Mouse (Mus musculus) cerebellum, adult 2 months (tissue): ENCODE measurements around the gene 9130213A22Rik. TPM values are rescaled to one million over a fixed set of nuclear protein-coding genes. Genes with fewer than 3 reads are reported as not detected.

Experiments used
- DNase-seq, 2 experiments: peaks; one replicate each; pipeline ENCODE4 v3.0.0; 2021
- H3K27ac ChIP-seq: fragments of 200-500 bp; 2 replicates; pipeline ENCODE4 v1.5.1; 2012; ENCODE audit warnings: low read length, control low read depth, inconsistent platforms; ENCODE audit not compliant: insufficient read depth
- H3K27me3 ChIP-seq: fragments of 200-500 bp; 2 replicates; pipeline ENCODE4 v1.6.1; 2012; ENCODE audit warnings: inconsistent platforms, mild to moderate bottlenecking, low read length, moderate library complexity; ENCODE audit not compliant: control insufficient read depth, insufficient read depth
- H3K4me1 ChIP-seq: fragments of 200-500 bp; 2 replicates; pipeline ENCODE4 v1.6.1; 2011; ENCODE audit warnings: low read length; ENCODE audit not compliant: control insufficient read depth, insufficient read depth
- H3K4me3 ChIP-seq: fragments of 200-500 bp; replicated peaks from 2 replicates; pipeline ENCODE3; 2011; ENCODE audit warnings: mild to moderate bottlenecking, low read depth, low read length, control low read depth; ENCODE audit not compliant: insufficient read depth
- CTCF ChIP-seq: fragments of 200-500 bp; IDR thresholded peaks from 2 replicates; pipeline ENCODE4 v1.5.1; 2011; ENCODE audit warnings: low read depth, mild to moderate bottlenecking, control low read depth, low read length, moderate library complexity, borderline replicate concordance; ENCODE audit not compliant: insufficient read depth
- POLR2A ChIP-seq: fragments of 200-500 bp; IDR thresholded peaks from 2 replicates; pipeline ENCODE4 v1.6.1; 2011; ENCODE audit warnings: low read length, control low read depth, borderline replicate concordance; ENCODE audit not compliant: insufficient read depth
- WGBS: fragments of 180-500 bp; shearing (Covaris S2); methylation state at CpG from one replicate; pipeline ENCODE4 v1.1.7; 2018; 5-methylcytosine and 5-hydroxymethylcytosine counted together
- polyA plus RNA-seq: library from polyadenylated mRNA; depleted of rRNA; stranded (reverse); fragments of >200 nt; gene quantifications from 2 replicates; pipeline ENCODE4 v1.2.3, GENCODE M21; 2012

Gene 9130213A22Rik
- polyA plus RNA-seq, 1 experiment = 1.3 TPM

GRCm38 (mm10) chr11:69126706-69127095 lies 4.3 kb upstream of the 9130213A22Rik start:
- Histone ChIP-seq H3K27me3 (no peaks in the 10 kb centered on the region), H3K4me1 (no peaks in the 10 kb centered on the region), H3K27ac (peak overlapping the region; percentile 29; the same call in 1 of the 2 replicates), H3K4me3 (peak overlapping the region; percentile 89)
- TF ChIP-seq CTCF (no peak), POLR2A (no peak)
- 64% methylated on average over 2 of the region's 2 CpGs for WGBS
- peak in 1 of 2 experiments; percentile 24 for DNase-seq

GRCm38 (mm10) chr11:69125919-69126705 lies 3.7 kb upstream of the 9130213A22Rik start:
- peak; percentile 67 to 69 for DNase-seq
- Histone ChIP-seq H3K4me3 (peak overlapping the region; percentile 89), H3K27ac (peak overlapping the region; percentile 81), H3K4me1 (no peaks in the 10 kb centered on the region), H3K27me3 (no peaks in the 10 kb centered on the region)
- 10% methylated on average over 20 of the region's 20 CpGs for WGBS
- no peak for TF ChIP-seq CTCF

- peak within 1 kb of the TSS; percentile 81 for H3K27ac ChIP-seq
- no peaks in the 10 kb centered on the region for H3K4me1 ChIP-seq
- no peak for TF ChIP-seq CTCF
- 0 out of 2 replicates have a peak, but pooled peaks have one; percentile 4 for TF ChIP-seq POLR2A
- 0% methylated on average over 3 of the region's 3 CpGs for WGBS
- no peaks in the 10 kb centered on the region for H3K27me3 ChIP-seq
- H3K4me3 ChIP-seq = peak within 1 kb of the TSS; percentile 89
- no peak for DNase-seq
Measured at GRCm38 (mm10) chr11:69125852-69125918, 3.3 kb upstream of the 9130213A22Rik start, which contains the start of gene Aloxe3. Gene Aloxe3 (plus strand): TSS chr11:69125896.

GRCm38 (mm10) chr11:69125041-69125851 lies 2.9 kb upstream of the 9130213A22Rik start:
- TF ChIP-seq CTCF = peak; percentile 54; the same call in 1 of the 2 replicates
- TF ChIP-seq POLR2A = peak; percentile 6; the same call in 1 of the 2 replicates
- no peaks in the 10 kb centered on the region for H3K4me1 ChIP-seq
- peak overlapping the region; percentile 89 for H3K4me3 ChIP-seq
- under 1% methylated on average over 24 of the region's 24 CpGs for WGBS
- H3K27ac ChIP-seq = peak overlapping the region; percentile 81
- peak; percentile 90 for DNase-seq
- no peaks in the 10 kb centered on the region for H3K27me3 ChIP-seq

GRCm38 (mm10) chr11:69124498-69124847 lies 2.1 kb upstream of the 9130213A22Rik start:
- TF ChIP-seq POLR2A (no peak), CTCF (no peak)
- Histone ChIP-seq H3K4me3 (peak overlapping the region; percentile 23), H3K27ac (no peak overlapping the region), H3K27me3 (no peaks in the 10 kb centered on the region), H3K4me1 (no peaks in the 10 kb centered on the region)
- under 1% methylated on average over 3 of the region's 3 CpGs for WGBS
- peak; percentile 67 to 76 for DNase-seq

GRCm38 (mm10) chr11:69123693-69124497 lies 1.5 kb upstream of the 9130213A22Rik start:
- peak; percentile 86 to 93 for DNase-seq
- no peaks in the 10 kb centered on the region for H3K4me1 ChIP-seq
- H3K27ac ChIP-seq = peak overlapping the region; percentile 75
- no peaks in the 10 kb centered on the region for H3K27me3 ChIP-seq
- WGBS = under 1% methylated on average over 31 of the region's 31 CpGs
- peak overlapping the region; percentile 84 for H3K4me3 ChIP-seq
- no peak for TF ChIP-seq CTCF
- TF ChIP-seq POLR2A = no peak

- no peak overlapping the region for H3K27ac ChIP-seq
- DNase-seq = peak; percentile 90
- TF ChIP-seq POLR2A = no peak
- no peak; the same call in 1 of the 2 replicates for TF ChIP-seq CTCF
- under 1% methylated on average over 29 of the region's 29 CpGs for WGBS
- H3K4me1 ChIP-seq = no peaks in the 10 kb centered on the region
- H3K4me3 ChIP-seq = peak overlapping the region; percentile 84
- no peaks in the 10 kb centered on the region for H3K27me3 ChIP-seq
Measured at GRCm38 (mm10) chr11:69123056-69123692, 785 bp upstream of the 9130213A22Rik start.
